ENCODE assay signal across 8 mouse cellular contexts in genomic region chr1:55404439-55404838, GRCm38 (mm10). TPM values are rescaled to one million over a fixed set of nuclear protein-coding genes. Genes with fewer than 3 reads are reported as not detected.
DNase-seq lines count a peak whose midpoint lies in the region; ATAC-seq and TF ChIP-seq lines count a peak whose summit lies in the region.

No protein-coding gene starts in this region.

- H3K36me3 ChIP-seq in spleen, adult 2 months (ENCODE audit: control insufficient read depth, insufficient read depth, low read length), result no peaks in the 10 kb centered on the region
- no peaks in the 10 kb centered on the region for H3K36me3 ChIP-seq in kidney, adult 2 months (ENCODE audit: control insufficient read depth, insufficient read depth, low read length)
- no peaks in the 10 kb centered on the region for H3K36me3 ChIP-seq in limb, embryonic 10.5 days

- DNase-seq in spleen, adult 2 months (ENCODE audit: low read depth in 1 of 2, low spot score in 2 of 2), result peak; percentile 40 to 54
- DNase-seq in spleen, postnatal 4 days (ENCODE audit: low spot score in 2 of 2), result no peak
- DNase-seq in brain, embryonic 18.5 days (ENCODE audit: low read depth, low spot score), result peak; percentile 67
- DNase-seq in forelimb bud, embryonic 11.5 days (ENCODE audit: low read depth, low spot score), result peak; percentile 77
- DNase-seq in kidney, adult 2 months, result peak; percentile 82
- peak; percentile 37 for DNase-seq in limb, embryonic 10.5 days (ENCODE audit: low spot score)
- DNase-seq in thymus, postnatal 0 days (ENCODE audit: low spot score), result peak; percentile 85

- peaks cover 7% of the 10 kb centered on the region; the same call in 1 of the 2 replicates for H3K27me3 ChIP-seq in spleen, adult 2 months (ENCODE audit: control insufficient read depth, insufficient read depth, low read length)
- no peaks in the 10 kb centered on the region for H3K27me3 ChIP-seq in kidney, adult 2 months (replicated peaks; ENCODE audit: control insufficient read depth, insufficient read depth, low read length)
- peaks cover 46% of the 10 kb centered on the region for H3K27me3 ChIP-seq in limb, embryonic 10.5 days (ENCODE audit: low read depth, poor library complexity, severe bottlenecking)

- ATAC-seq in monocyte, adult 5-6 weeks (replicated peaks; ENCODE audit: insufficient number of reproducible peaks, low FRiP score, low TSS enrichment, poor library complexity, severe bottlenecking), result peak; percentile 42; the same call in 1 of the 2 replicates

- H3K4me1 ChIP-seq in spleen, adult 2 months (ENCODE audit: control insufficient read depth, insufficient read depth, insufficient read length), result no peaks in the 10 kb centered on the region; the same call in 1 of the 2 replicates
- 0 out of 2 replicates have a peak, but pooled peaks cover 3% of the 10 kb centered on the region for H3K4me1 ChIP-seq in kidney, adult 2 months (ENCODE audit: control insufficient read depth, insufficient read depth, low read length)
- peaks cover 23% of the 10 kb centered on the region for H3K4me1 ChIP-seq in limb, embryonic 10.5 days

- H3K9me3 ChIP-seq in limb, embryonic 10.5 days (replicated peaks), result no peaks in the 10 kb centered on the region

- TF ChIP-seq POLR2A in spleen, adult 2 months (IDR thresholded peaks at IDR 0.05; ENCODE audit: low read depth, low read length), result no peak
- no peak for TF ChIP-seq POLR2A in kidney, adult 2 months (IDR thresholded peaks at IDR 0.05; ENCODE audit: low read depth, low read length)

- peak; percentile 40; the same call in 1 of the 2 replicates for TF ChIP-seq CTCF in spleen, adult 2 months (IDR thresholded peaks at IDR 0.05; ENCODE audit: extremely low read depth, insufficient read depth, insufficient read length, insufficient replicate concordance)
- peak; percentile 27; the same call in 1 of the 2 replicates for TF ChIP-seq CTCF in kidney, adult 2 months (conservative IDR thresholded peaks at IDR 0.05; ENCODE audit: insufficient read depth, insufficient read length, low read depth, low read length)

- 3% methylated on average over 3 of the region's 3 CpGs for WGBS in spleen, adult 2 months
- 2% methylated on average over 3 of the region's 3 CpGs for WGBS in kidney, adult 2 months
- 4% methylated on average over 3 of the region's 3 CpGs for WGBS in limb, embryonic 10.5 days

- no peak overlapping the region for H3K4me3 ChIP-seq in spleen, adult 2 months (ENCODE audit: extremely low read depth, insufficient read depth, insufficient read length)
- H3K4me3 ChIP-seq in kidney, adult 2 months (ENCODE audit: insufficient read depth, low read depth, low read length), result no peak overlapping the region
- H3K4me3 ChIP-seq in limb, embryonic 10.5 days, result no peak overlapping the region

- no peak overlapping the region for H3K27ac ChIP-seq in spleen, adult 2 months (ENCODE audit: insufficient read depth, low read length)
- no peak overlapping the region for H3K27ac ChIP-seq in kidney, adult 2 months (ENCODE audit: insufficient read depth, low read depth, low read length)
- H3K27ac ChIP-seq in limb, embryonic 10.5 days, result no peak overlapping the region

RNA-seq across cellular contexts. Expression of gene Plcl1, which starts 1.3 kb away (rescaled TPM):
- polyA plus RNA-seq in spleen, adult 2 months (2012; rRNA removed), result 0.49 and 0.72 TPM in 2 replicates
- polyA plus RNA-seq in kidney, adult 2 months (2012; rRNA removed), result 4.2 and 4.5 TPM in 2 replicates
- polyA plus RNA-seq in limb, embryonic 10.5 days (2016; fragmentation: Nextera tagmentation; extraction: Ambion mirVana), result 0.28 and 0.54 TPM in 2 replicates
- total RNA-seq in monocyte, adult 5-6 weeks (2017), result 0.32 to 1.9 TPM (median 1.5 TPM) in 3 replicates
- polyA plus RNA-seq in thymus, postnatal 0 days (2015; fragmentation: Nextera tagmentation; extraction: Ambion mirVana), result 2.1 and 2.9 TPM in 2 replicates

RNA-seq across cellular contexts. Expression of gene Boll, which starts 41.2 kb away (rescaled TPM):
- 0.30 and 0.40 TPM in 2 replicates for polyA plus RNA-seq in spleen, adult 2 months (2012; rRNA removed)
- 0.09 and 0.26 TPM in 2 replicates for polyA plus RNA-seq in kidney, adult 2 months (2012; rRNA removed)
- 0.18 and 0.38 TPM in 2 replicates for polyA plus RNA-seq in limb, embryonic 10.5 days (2016; fragmentation: Nextera tagmentation; extraction: Ambion mirVana)
- total RNA-seq in monocyte, adult 5-6 weeks (2017), result 0.21 to 0.68 TPM in 2 of 3 replicates, not detected in the other
- 1.0 and 1.1 TPM in 2 replicates for polyA plus RNA-seq in thymus, postnatal 0 days (2015; fragmentation: Nextera tagmentation; extraction: Ambion mirVana)

Comparison
In these comparisons a context has a peak if more than half of its experiments do, and no peak if none do; other contexts are left out.
1. DNase-seq: peak in spleen, adult 2 months (2 of 2), brain, embryonic 18.5 days (single experiment), forelimb bud, embryonic 11.5 days (single experiment), kidney, adult 2 months (single experiment), limb, embryonic 10.5 days (single experiment) and thymus, postnatal 0 days (single experiment); none in spleen, postnatal 4 days (0 of 2).